Mouse (Mus musculus) lung, adult 2 months (tissue): ENCODE data around the gene Prkrip1.

Source experiments
- CTCF ChIP-seq: fragments of 200-500 bp; IDR thresholded peaks from 2 replicates; pipeline ENCODE4 v1.5.1; 2011; ENCODE audit warnings: mild to moderate bottlenecking, low read length, control low read depth; ENCODE audit not compliant: insufficient read depth
- POLR2A ChIP-seq: fragments of 200-500 bp; IDR thresholded peaks from 2 replicates; pipeline ENCODE4 v1.6.1; 2011; ENCODE audit warnings: low read depth, mild to moderate bottlenecking, control low read depth, low read length, borderline replicate concordance; ENCODE audit errors: extremely low read depth

- TF ChIP-seq POLR2A (no peak), CTCF (peak; percentile 93)
These were observed 12.0 kb downstream of the Prkrip1 start for GRCm38 (mm10) chr5:136186723-136187122.
